Mouse (Mus musculus) olfactory bulb, adult 2 months (tissue): ENCODE measurements around the gene Slc39a11.

Experiments used
- CTCF ChIP-seq: fragments of 200-500 bp; IDR thresholded peaks from 2 replicates; pipeline ENCODE4 v1.5.1; 2012; ENCODE audit warnings: low read depth, mild to moderate bottlenecking, low read length, moderate library complexity; ENCODE audit not compliant: insufficient read depth
- POLR2A ChIP-seq: fragments of 200-500 bp; IDR thresholded peaks from 2 replicates; pipeline ENCODE4 v1.6.1; 2012; ENCODE audit warnings: mild to moderate bottlenecking, low read depth, low read length, moderate library complexity; ENCODE audit not compliant: insufficient read depth

DNA sequence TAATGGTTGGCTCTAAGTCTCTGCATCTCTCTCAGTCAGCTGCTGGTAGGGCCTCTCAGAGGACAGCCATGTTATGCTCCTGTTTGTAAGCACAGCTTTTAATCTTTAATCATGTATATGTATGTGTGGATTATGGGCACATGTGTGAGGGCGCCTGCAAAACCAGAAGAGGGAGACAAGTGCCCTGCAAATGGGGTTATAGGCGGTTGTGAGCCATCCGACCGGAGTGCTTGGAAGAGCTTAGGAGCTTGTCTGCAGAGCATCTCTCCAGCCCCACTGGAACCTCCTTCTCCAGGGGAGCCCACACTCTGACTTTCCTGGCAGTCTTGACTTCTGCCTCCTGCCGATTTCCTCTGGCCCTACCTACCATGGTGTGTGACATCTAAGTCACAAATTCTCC lies 211.0 kb downstream of the Slc39a11 start:
- 0 out of 2 replicates have a peak, but pooled peaks have one; percentile 5 for TF ChIP-seq CTCF
- TF ChIP-seq POLR2A = no peak
